Mouse (Mus musculus): ENCODE results near the gene Tspyl3. TPM values are rescaled to one million over a fixed set of nuclear protein-coding genes. Genes with fewer than 3 reads are reported as not detected.
A peak's percentile ranks its signal among the peaks of the same experiment; 100 is the strongest.

Gene Tspyl3
- total and polyA plus RNA-seq, 3 experiments, result 4.3 to 47.3 (median 9.8) TPM

GRCm38 (mm10) chr2:153214771-153215259 is 10.4 kb downstream of the Tspyl3 start:
- DNase-seq (ENCODE audit: low read depth, low spot score), result peak; percentile 77
- no peaks in the 10 kb centered on the region for H3K27me3 ChIP-seq (ENCODE audit: control insufficient read depth in 1 of 2, insufficient read depth in 2 of 2, low read length in 2 of 2)
- no peak overlapping the region for H3K4me3 ChIP-seq (ENCODE audit: control insufficient read depth in 1 of 2, insufficient read depth in 1 of 2, low read depth in 2 of 2, low read length in 2 of 2)
- H3K9me3 ChIP-seq (replicated peaks; ENCODE audit: insufficient read depth, low read length), result no peaks in the 10 kb centered on the region
- peaks cover 0 to 15% of the 10 kb centered on the region in 2 experiments; a peak in 2 of 4 replicates for H3K36me3 ChIP-seq (ENCODE audit: control insufficient read depth in 1 of 2, insufficient read depth in 2 of 2, low read length in 2 of 2)
- H3K27ac ChIP-seq (ENCODE audit: control insufficient read depth, low read depth, low read length), result peak overlapping the region; percentile 72
- H3K4me1 ChIP-seq (ENCODE audit: control insufficient read depth in 1 of 2, insufficient read depth in 2 of 2, low read length in 2 of 2), result peaks cover 4 to 21% of the 10 kb centered on the region in 2 experiments
- H3K79me2 ChIP-seq (ENCODE audit: control insufficient read depth, insufficient read depth, low read length, poor library complexity), result no peaks in the 10 kb centered on the region
- TF ChIP-seq NELFE (IDR thresholded peaks at IDR 0.05; ENCODE audit: low read depth, low read length) (peak; percentile 27; the same call in 1 of the 2 replicates), MAZ (IDR thresholded peaks at IDR 0.05; ENCODE audit: low read depth, low read length) (no peak), SIN3A (IDR thresholded peaks at IDR 0.05; ENCODE audit: low read length) (peak; percentile 67; the same call in 1 of the 2 replicates), ZC3H11A (IDR thresholded peaks at IDR 0.05; ENCODE audit: low read depth, low read length) (no peak), MYC (IDR thresholded peaks at IDR 0.05; ENCODE audit: low read depth, low read length) (peak; percentile 64; the same call in 1 of the 2 replicates), USF1 (IDR thresholded peaks at IDR 0.05; ENCODE audit: low read depth, low read length) (peak; percentile 96), ZMIZ1 (IDR thresholded peaks at IDR 0.05; ENCODE audit: low read depth, low read length) (no peak), HCFC1 (IDR thresholded peaks at IDR 0.05; ENCODE audit: low read depth, low read length) (no peak), MXI1 (IDR thresholded peaks at IDR 0.05; ENCODE audit: low read depth, low read length) (peak; percentile 69), CTCF (IDR thresholded peaks at IDR 0.05 in 2 of 3, conservative IDR thresholded peaks at IDR 0.05 in 1 of 3; ENCODE audit: control insufficient read depth in 1 of 3, insufficient read depth in 1 of 3, low read depth in 2 of 3, low read length in 3 of 3, poor library complexity in 1 of 3, severe bottlenecking in 1 of 3) (no peak), USF2 (IDR thresholded peaks at IDR 0.05; ENCODE audit: borderline replicate concordance in 1 of 2, insufficient read depth in 1 of 2, low read depth in 1 of 2, low read length in 2 of 2) (peak; percentile 58 to 82), GATA1 (IDR thresholded peaks at IDR 0.05; ENCODE audit: low read depth, low read length) (no peak), TCF12 (IDR thresholded peaks at IDR 0.05; ENCODE audit: low read depth, low read length) (no peak), ETS1 (IDR thresholded peaks at IDR 0.05; ENCODE audit: low read depth, low read length) (peak; percentile 14; the same call in 1 of the 2 replicates), BHLHE40 (IDR thresholded peaks at IDR 0.05; ENCODE audit: borderline replicate concordance, low read depth, low read length) (peak; percentile 62; the same call in 1 of the 2 replicates), JUND (IDR thresholded peaks at IDR 0.05; ENCODE audit: low read depth, low read length) (no peak), ZNF384 (IDR thresholded peaks at IDR 0.05; ENCODE audit: low read depth, low read length) (no peak), POLR2A (IDR thresholded peaks at IDR 0.05; ENCODE audit: control insufficient read depth in 1 of 2, insufficient read depth in 1 of 2, low read depth in 1 of 2, low read length in 2 of 2, poor library complexity in 1 of 2) (peak; percentile 24 to 51; a peak in 2 of 4 replicates), ELF1 (IDR thresholded peaks at IDR 0.05; ENCODE audit: low read depth, low read length) (peak; percentile 61; the same call in 1 of the 2 replicates), RCOR1 (IDR thresholded peaks at IDR 0.05; ENCODE audit: low read depth, low read length) (no peak), TAL1 (IDR thresholded peaks at IDR 0.05; ENCODE audit: low read length) (no peak), MAFK (IDR thresholded peaks at IDR 0.05; ENCODE audit: borderline replicate concordance, low read depth, low read length) (no peak), GABPA (IDR thresholded peaks at IDR 0.05; ENCODE audit: low read depth, low read length) (no peak), CHD1 (IDR thresholded peaks at IDR 0.05; ENCODE audit: low read depth, low read length) (no peak), EP300 (IDR thresholded peaks at IDR 0.05; ENCODE audit: low read depth in 1 of 2, low read length in 2 of 2) (no peak), MEF2A (IDR thresholded peaks at IDR 0.05; ENCODE audit: extremely low read depth, insufficient replicate concordance, low read depth, low read length, poor library complexity, severe bottlenecking) (no peak), TBP (IDR thresholded peaks at IDR 0.05; ENCODE audit: low read depth, low read length) (0 out of 2 replicates have a peak, but pooled peaks have one; percentile 34), UBTF (IDR thresholded peaks at IDR 0.05; ENCODE audit: borderline replicate concordance, insufficient read depth, low read depth, low read length) (no peak), KAT2A (conservative IDR thresholded peaks at IDR 0.05; ENCODE audit: low read depth, low read length) (no peak), E2F4 (IDR thresholded peaks at IDR 0.05; ENCODE audit: borderline replicate concordance, low read depth, low read length) (no peak), MAX (IDR thresholded peaks at IDR 0.05; ENCODE audit: low read length) (peak; percentile 78), NRF1 (IDR thresholded peaks at IDR 0.05; ENCODE audit: insufficient read depth, low read depth, low read length, poor library complexity, severe bottlenecking) (no peak), POLR2AphosphoS5 (IDR thresholded peaks at IDR 0.05; ENCODE audit: borderline replicate concordance, low read depth, low read length) (no peak), CHD2 (IDR thresholded peaks at IDR 0.05; ENCODE audit: low read length) (no peak), SMC3 (IDR thresholded peaks at IDR 0.05; ENCODE audit: low read depth, low read length) (no peak), ZKSCAN1 (IDR thresholded peaks at IDR 0.05; ENCODE audit: low read depth, low read length) (no peak)
- H3K9ac ChIP-seq (ENCODE audit: control insufficient read depth, low read depth, low read length, poor library complexity, severe bottlenecking), result peak overlapping the region; percentile 27; the same call in 1 of the 2 replicates
